Mouse (Mus musculus) ovary, adult 18-20 months (tissue): ENCODE data around the gene Bin2.
"Not testable (repeated sequence)": the region's sequence is repeated elsewhere in the genome, so short reads cannot be mapped to it uniquely, and the experiment has no call there.

Source experiments
- DNase-seq: peaks from one replicate; pipeline ENCODE4 v3.0.0; 2022; ENCODE audit warnings: low spot score, mixed read lengths

Gene Bin2

GRCm38 (mm10) chr15:100615825-100616220 is 53.5 kb downstream of the Bin2 start:
- peak; percentile 83 for DNase-seq

GRCm38 (mm10) chr15:100614996-100615824 is 54.1 kb downstream of the Bin2 start, which contains the start of gene Dazap2:
Gene Dazap2 (plus strand): TSS chr15:100615349.
- peak; percentile 97 for DNase-seq

- DNase-seq: no peak
Observed at GRCm38 (mm10) chr15:100614218-100614995, 54.9 kb downstream of the Bin2 start.

- peak; percentile 37 for DNase-seq
Observed at GRCm38 (mm10) chr15:100613584-100613983, 55.8 kb downstream of the Bin2 start.

- DNase-seq: no peak
Observed at GRCm38 (mm10) chr15:100612432-100612831, 56.9 kb downstream of the Bin2 start.

GRCm38 (mm10) chr15:100611951-100612350 is 57.4 kb downstream of the Bin2 start:
- no peak for DNase-seq

GRCm38 (mm10) chr15:100606677-100607076 is 62.7 kb downstream of the Bin2 start:
- DNase-seq: not testable (repeated sequence)

- DNase-seq: no peak
Observed at GRCm38 (mm10) chr15:100601669-100602068, 67.7 kb downstream of the Bin2 start.

- no peak for DNase-seq
Observed at GRCm38 (mm10) chr15:100600696-100601272, 68.6 kb downstream of the Bin2 start.

- peak; percentile 49 for DNase-seq
Observed at GRCm38 (mm10) chr15:100600047-100600695, 69.2 kb downstream of the Bin2 start.

- DNase-seq: no peak
Observed at GRCm38 (mm10) chr15:100599276-100600046, 69.9 kb downstream of the Bin2 start, which contains the start of gene Pou6f1. Gene Pou6f1 (minus strand): TSS chr15:100599984.

GRCm38 (mm10) chr15:100598883-100599275 is 70.5 kb downstream of the Bin2 start:
- DNase-seq: peak; percentile 24

GRCm38 (mm10) chr15:100598287-100598882 is 71.0 kb downstream of the Bin2 start:
- no peak for DNase-seq

GRCm38 (mm10) chr15:100592817-100593216 is 76.5 kb downstream of the Bin2 start:
- no peak for DNase-seq
